Mouse (Mus musculus) hindbrain, embryonic 14.5 days (tissue): ENCODE data around the gene Fgd5. TPM values are rescaled to one million over a fixed set of nuclear protein-coding genes. Genes with fewer than 3 reads are reported as not detected.

Experiments
- ATAC-seq: fragments of 200-750 bp; cut with Nextera tagmentation; 2 replicates; pipeline ENCODE4 v1.8.0; 2017; ENCODE audit warnings: moderate number of reproducible peaks, mild to moderate bottlenecking, moderate TSS enrichment, moderate library complexity; ENCODE audit not compliant: low FRiP score
- DNase-seq: peaks from one replicate; pipeline ENCODE4 v3.0.0-alpha.2; 2015; ENCODE audit warnings: low spot score
- H3K27ac ChIP-seq: fragments of 300-500 bp; sonication (generic); 2 replicates; pipeline ENCODE4 v1.5.1; 2014; ENCODE audit warnings: mild to moderate bottlenecking, moderate library complexity
- H3K27me3 ChIP-seq: fragments of 300-500 bp; sonication (generic); 2 replicates; pipeline ENCODE4 v1.6.1; 2014; ENCODE audit warnings: mild to moderate bottlenecking, low read length, mixed read lengths; ENCODE audit not compliant: control insufficient read depth, insufficient read depth
- H3K36me3 ChIP-seq: fragments of 300-500 bp; sonication (generic); replicated peaks from 2 replicates; pipeline ENCODE4 v1.6.1; 2014; ENCODE audit not compliant: control insufficient read depth, insufficient read depth
- H3K4me1 ChIP-seq: fragments of 300-500 bp; sonication (generic); replicated peaks from 2 replicates; pipeline ENCODE4 v1.6.1; 2014; ENCODE audit warnings: antibody characterized with exemption, low read length, mixed read lengths; ENCODE audit not compliant: control insufficient read depth, insufficient read depth
- H3K4me2 ChIP-seq: fragments of 300-500 bp; sonication (generic); replicated peaks from 2 replicates; pipeline ENCODE4 v1.6.1; 2014; ENCODE audit warnings: mild to moderate bottlenecking, moderate library complexity
- H3K4me3 ChIP-seq: fragments of 300-500 bp; sonication (generic); replicated peaks from 2 replicates; pipeline ENCODE4 v1.5.1; 2014; ENCODE audit warnings: mild to moderate bottlenecking, low read length
- H3K9ac ChIP-seq: fragments of 300-500 bp; sonication (generic); 2 replicates; pipeline ENCODE4 v1.6.1; 2014
- H3K9me3 ChIP-seq: fragments of 300-500 bp; sonication (generic); 2 replicates; pipeline ENCODE4 v1.6.1; 2016; ENCODE audit warnings: low read length; ENCODE audit not compliant: control insufficient read depth
- WGBS: fragments of 180-500 bp; shearing (Covaris S2); extraction: QIAGEN DNeasy Blood & Tissue Kit; methylation state at CpG from one replicate; pipeline ENCODE4 v1.1.7; 2014; 5-methylcytosine and 5-hydroxymethylcytosine counted together
- polyA plus RNA-seq: library from polyadenylated mRNA; unstranded; fragments of >200 nt; fragmentation: Nextera tagmentation; extraction: Ambion mirVana; gene quantifications from 2 replicates; pipeline ENCODE4 v1.2.1, GENCODE M21; 2014

Fgd5 gene
- polyA plus RNA-seq, 1 experiment from 2014 or later = 16.8 TPM

GRCm38 (mm10) chr6:92041271-92041670 lies 62.6 kb downstream of the Fgd5 start:
- DNase-seq = no peak
- no peak for ATAC-seq
- Histone ChIP-seq H3K4me1 (no peaks in the 10 kb centered on the region), H3K4me2 (no peak overlapping the region), H3K9me3 (no peaks in the 10 kb centered on the region), H3K27ac (no peak overlapping the region), H3K4me3 (no peak overlapping the region), H3K27me3 (no peaks in the 10 kb centered on the region), H3K36me3 (no peaks in the 10 kb centered on the region), H3K9ac (no peak overlapping the region)
- 79% methylated on average over 5 of the region's 5 CpGs for WGBS

GRCm38 (mm10) chr6:92042055-92042454 lies 63.4 kb downstream of the Fgd5 start:
- DNase-seq = no peak
- Histone ChIP-seq H3K9ac (no peak overlapping the region), H3K36me3 (no peaks in the 10 kb centered on the region), H3K4me2 (no peak overlapping the region), H3K27me3 (no peaks in the 10 kb centered on the region), H3K27ac (no peak overlapping the region), H3K9me3 (no peaks in the 10 kb centered on the region), H3K4me3 (no peak overlapping the region), H3K4me1 (no peaks in the 10 kb centered on the region)
- WGBS = 75% methylated on average over 4 of the region's 4 CpGs
- ATAC-seq = no peak

- Histone ChIP-seq H3K27ac (no peak overlapping the region), H3K36me3 (no peaks in the 10 kb centered on the region), H3K4me2 (no peak overlapping the region), H3K27me3 (no peaks in the 10 kb centered on the region), H3K9me3 (no peaks in the 10 kb centered on the region), H3K4me1 (no peaks in the 10 kb centered on the region), H3K4me3 (no peak overlapping the region), H3K9ac (no peak overlapping the region)
- 83% methylated on average over 1 of the region's 1 CpGs for WGBS
- ATAC-seq = no peak
- no peak for DNase-seq
Observed at GRCm38 (mm10) chr6:92042850-92043249, 64.2 kb downstream of the Fgd5 start.

GRCm38 (mm10) chr6:92057768-92058167 lies 79.1 kb downstream of the Fgd5 start:
- no peak for ATAC-seq
- Histone ChIP-seq H3K27me3 (no peaks in the 10 kb centered on the region), H3K4me2 (no peak overlapping the region), H3K4me3 (no peak overlapping the region), H3K27ac (no peak overlapping the region), H3K36me3 (peaks cover 7% of the 10 kb centered on the region; the same call in 1 of the 2 replicates), H3K4me1 (no peaks in the 10 kb centered on the region), H3K9me3 (no peaks in the 10 kb centered on the region), H3K9ac (no peak overlapping the region)
- DNase-seq = no peak
- 55% methylated on average over 2 of the region's 2 CpGs for WGBS

- no peaks in the 10 kb centered on the region for H3K9me3 ChIP-seq
- WGBS = 49% methylated on average over 5 of the region's 5 CpGs
- H3K36me3 ChIP-seq = no peaks in the 10 kb centered on the region
- no peaks in the 10 kb centered on the region for H3K27me3 ChIP-seq
- H3K27ac ChIP-seq = no peak overlapping the region
- no peaks in the 10 kb centered on the region for H3K4me1 ChIP-seq
- no peak overlapping the region for H3K4me3 ChIP-seq
- H3K4me2 ChIP-seq = no peak overlapping the region
- no peak for DNase-seq
- H3K9ac ChIP-seq = no peak overlapping the region
- ATAC-seq = no peak
Observed at GRCm38 (mm10) chr6:92061725-92062124, 83.0 kb downstream of the Fgd5 start.

GRCm38 (mm10) chr6:92063452-92063851 lies 84.8 kb downstream of the Fgd5 start:
- H3K9me3 ChIP-seq = no peaks in the 10 kb centered on the region
- H3K4me3 ChIP-seq = no peak overlapping the region
- 84% methylated on average over 2 of the region's 2 CpGs for WGBS
- no peaks in the 10 kb centered on the region for H3K36me3 ChIP-seq
- no peak overlapping the region for H3K4me2 ChIP-seq
- no peak overlapping the region for H3K27ac ChIP-seq
- H3K4me1 ChIP-seq = no peaks in the 10 kb centered on the region
- H3K9ac ChIP-seq = no peak overlapping the region
- DNase-seq (no peak), ATAC-seq (no peak)
- no peaks in the 10 kb centered on the region for H3K27me3 ChIP-seq

GRCm38 (mm10) chr6:92064101-92064500 lies 85.4 kb downstream of the Fgd5 start:
- Histone ChIP-seq H3K4me1 (no peaks in the 10 kb centered on the region), H3K9ac (no peak overlapping the region), H3K4me3 (no peak overlapping the region), H3K9me3 (no peaks in the 10 kb centered on the region), H3K27ac (no peak overlapping the region), H3K36me3 (no peaks in the 10 kb centered on the region), H3K27me3 (no peaks in the 10 kb centered on the region), H3K4me2 (no peak overlapping the region)
- 62% methylated on average over 10 of the region's 10 CpGs for WGBS
- DNase-seq (no peak), ATAC-seq (no peak)

- H3K4me1 ChIP-seq = no peaks in the 10 kb centered on the region
- H3K27ac ChIP-seq = no peak overlapping the region
- WGBS = 59% methylated on average over 12 of the region's 12 CpGs
- H3K4me3 ChIP-seq = no peak overlapping the region
- H3K9ac ChIP-seq = no peak overlapping the region
- no peak for ATAC-seq
- no peak overlapping the region for H3K4me2 ChIP-seq
- H3K9me3 ChIP-seq = no peaks in the 10 kb centered on the region
- no peaks in the 10 kb centered on the region for H3K36me3 ChIP-seq
- H3K27me3 ChIP-seq = no peaks in the 10 kb centered on the region
- peak; percentile 69 for DNase-seq
Observed at GRCm38 (mm10) chr6:92065721-92066496, 87.2 kb downstream of the Fgd5 start.

- no peak overlapping the region for H3K9ac ChIP-seq
- H3K27ac ChIP-seq = no peak overlapping the region
- 35% methylated on average over 16 of the region's 16 CpGs for WGBS
- no peaks in the 10 kb centered on the region for H3K4me1 ChIP-seq
- DNase-seq = peak; percentile 86
- no peaks in the 10 kb centered on the region for H3K27me3 ChIP-seq
- H3K9me3 ChIP-seq = no peaks in the 10 kb centered on the region
- no peak overlapping the region for H3K4me2 ChIP-seq
- peak; percentile 82 for ATAC-seq
- H3K36me3 ChIP-seq = no peaks in the 10 kb centered on the region
- no peak overlapping the region for H3K4me3 ChIP-seq
Observed at GRCm38 (mm10) chr6:92067146-92067790, 88.6 kb downstream of the Fgd5 start.
